Mouse (Mus musculus): ENCODE results near the gene Vsig8. TPM values are rescaled to one million over a fixed set of nuclear protein-coding genes. Genes with fewer than 3 reads are reported as not detected.

The Vsig8 gene
- polyA plus RNA-seq, 1 experiment from 2014 or later, result 0.75 TPM

DNA sequence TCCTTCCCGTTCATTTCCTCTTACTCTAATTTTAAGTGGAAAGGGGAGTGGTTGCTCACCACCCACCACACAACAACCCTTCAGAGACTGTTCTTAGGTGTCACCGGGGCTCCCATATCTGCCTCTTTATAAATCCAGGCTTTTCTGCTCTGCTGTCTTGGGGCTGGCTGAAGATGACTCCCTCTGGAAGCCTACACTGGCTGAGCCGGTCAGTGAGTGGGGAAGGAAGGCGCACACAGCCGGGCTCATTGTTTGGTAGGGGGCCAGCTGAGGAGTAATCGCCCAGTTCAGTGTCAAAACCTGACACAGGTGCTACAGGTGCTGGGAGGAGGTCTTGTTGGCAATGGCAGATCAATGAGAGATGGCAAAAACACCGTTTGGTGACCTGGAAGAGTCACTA, 29.8 kb upstream of the Vsig8 start:
- DNase-seq (ENCODE audit: low spot score) (no peak), ATAC-seq (ENCODE audit: low FRiP score) (no peak)
- Histone ChIP-seq H3K27ac (no peak overlapping the region), H3K9me3 (ENCODE audit: control insufficient read depth, low read length) (no peaks in the 10 kb centered on the region), H3K4me2 (replicated peaks) (no peak overlapping the region), H3K9ac (no peak overlapping the region), H3K4me1 (replicated peaks; ENCODE audit: control insufficient read depth, insufficient read depth, low read length) (peaks cover 16% of the 10 kb centered on the region; the same call in 1 of the 2 replicates), H3K4me3 (replicated peaks; ENCODE audit: low read length) (no peak overlapping the region), H3K36me3 (replicated peaks; ENCODE audit: control insufficient read depth, insufficient read depth) (no peaks in the 10 kb centered on the region), H3K27me3 (ENCODE audit: control insufficient read depth, insufficient read depth, low read length) (no peaks in the 10 kb centered on the region; the same call in 1 of the 2 replicates)
- WGBS, result 77% methylated on average over 7 of the region's 7 CpGs

DNA sequence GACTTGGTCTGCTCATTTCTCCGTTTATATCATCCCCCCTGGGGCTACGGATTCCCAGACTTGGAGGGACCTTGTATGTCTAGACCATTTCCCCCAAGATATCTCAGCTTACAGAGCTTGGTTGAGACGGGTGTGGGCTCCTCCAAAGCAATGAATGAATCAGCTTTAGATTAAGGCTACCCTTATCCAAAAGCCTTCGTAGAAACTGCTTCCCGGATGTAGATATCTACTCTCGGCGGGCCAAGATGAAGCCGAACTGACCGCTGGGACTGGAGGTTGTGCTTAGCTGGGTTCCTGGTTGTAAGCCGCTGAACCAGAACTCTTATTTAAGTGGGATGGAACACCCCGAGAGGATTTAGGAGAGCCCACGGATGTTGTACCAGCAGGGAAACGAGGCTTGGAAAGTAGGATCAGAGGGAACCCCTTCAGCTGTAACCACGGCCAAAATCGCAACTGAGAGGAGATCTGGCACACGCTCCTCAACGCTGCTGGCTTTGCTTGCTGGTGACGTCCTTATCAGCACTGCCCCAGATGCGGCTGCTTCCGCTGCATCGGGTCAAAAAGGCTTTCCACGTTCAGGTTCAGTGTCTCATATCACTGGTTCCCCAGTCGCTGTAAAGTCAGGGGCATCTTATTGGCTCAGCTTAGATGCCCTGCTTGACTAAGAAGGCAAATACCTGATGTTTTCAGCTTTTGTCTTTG, 29.2 kb upstream of the Vsig8 start:
- Histone ChIP-seq H3K4me2 (replicated peaks) (no peak overlapping the region), H3K9ac (no peak overlapping the region), H3K27me3 (ENCODE audit: control insufficient read depth, insufficient read depth, low read length) (no peaks in the 10 kb centered on the region; the same call in 1 of the 2 replicates), H3K4me3 (replicated peaks; ENCODE audit: low read length) (no peak overlapping the region), H3K4me1 (replicated peaks; ENCODE audit: control insufficient read depth, insufficient read depth, low read length) (0 out of 2 replicates have a peak, but pooled peaks cover 10% of the 10 kb centered on the region), H3K9me3 (ENCODE audit: control insufficient read depth, low read length) (no peaks in the 10 kb centered on the region), H3K36me3 (replicated peaks; ENCODE audit: control insufficient read depth, insufficient read depth) (no peaks in the 10 kb centered on the region), H3K27ac (no peak overlapping the region)
- DNase-seq (ENCODE audit: low spot score) (no peak), ATAC-seq (ENCODE audit: low FRiP score) (no peak)
- WGBS, result 80% methylated on average over 23 of the region's 23 CpGs

DNA sequence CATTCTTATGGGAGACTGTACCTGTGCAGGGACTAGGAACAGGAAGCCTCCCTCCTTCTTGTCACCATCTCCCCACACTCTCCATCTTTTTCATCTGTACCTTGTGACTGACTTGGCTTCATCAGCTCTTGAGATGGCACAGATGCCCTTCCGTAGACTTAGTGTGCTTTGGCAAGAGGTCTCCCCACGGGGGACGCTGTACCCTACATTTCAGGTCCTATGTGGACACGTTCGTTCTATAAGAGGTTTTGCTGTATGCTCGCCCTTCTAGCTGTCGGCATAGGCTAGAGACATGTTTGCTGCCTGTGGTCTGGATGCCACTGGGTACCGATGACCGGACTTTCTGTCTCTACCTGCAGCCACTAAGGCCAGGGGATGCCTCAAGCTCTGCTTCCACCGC, 28.3 kb upstream of the Vsig8 start:
- H3K4me2 ChIP-seq (replicated peaks), result no peak overlapping the region
- H3K27me3 ChIP-seq (ENCODE audit: control insufficient read depth, insufficient read depth, low read length), result no peaks in the 10 kb centered on the region; the same call in 1 of the 2 replicates
- no peak for ATAC-seq (ENCODE audit: low FRiP score)
- 96% methylated on average over 10 of the region's 10 CpGs for WGBS
- H3K9ac ChIP-seq, result no peak overlapping the region
- no peak overlapping the region for H3K27ac ChIP-seq
- H3K36me3 ChIP-seq (replicated peaks; ENCODE audit: control insufficient read depth, insufficient read depth), result no peaks in the 10 kb centered on the region
- H3K4me1 ChIP-seq (replicated peaks; ENCODE audit: control insufficient read depth, insufficient read depth, low read length), result 0 out of 2 replicates have a peak, but pooled peaks cover 16% of the 10 kb centered on the region
- no peak overlapping the region for H3K4me3 ChIP-seq (replicated peaks; ENCODE audit: low read length)
- no peak for DNase-seq (ENCODE audit: low spot score)
- no peaks in the 10 kb centered on the region for H3K9me3 ChIP-seq (ENCODE audit: control insufficient read depth, low read length)

DNA sequence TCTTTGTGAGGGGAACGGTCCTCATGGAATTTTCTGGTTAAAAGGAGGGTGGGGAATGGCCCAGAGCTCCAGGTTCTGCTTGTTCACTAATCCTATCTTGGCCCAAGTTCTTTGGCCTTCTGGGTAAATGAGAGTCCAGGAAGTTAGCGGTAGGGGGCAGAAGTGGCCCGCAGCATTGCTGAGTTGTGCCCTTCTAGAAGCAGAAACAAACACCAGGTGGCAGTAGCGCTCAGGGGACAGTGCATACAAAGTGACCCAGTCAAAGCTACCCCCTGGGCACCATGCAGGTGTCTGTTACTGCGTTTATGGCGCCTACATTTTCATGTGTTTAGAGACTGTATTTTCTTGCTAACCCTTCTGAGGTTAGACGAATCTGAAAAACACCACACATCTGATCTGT, 27.0 kb upstream of the Vsig8 start:
- WGBS, result 7% methylated on average over 7 of the region's 7 CpGs
- 0 out of 2 replicates have a peak, but pooled peaks cover 16% of the 10 kb centered on the region for H3K4me1 ChIP-seq (replicated peaks; ENCODE audit: control insufficient read depth, insufficient read depth, low read length)
- no peak overlapping the region for H3K4me3 ChIP-seq (replicated peaks; ENCODE audit: low read length)
- no peak overlapping the region for H3K4me2 ChIP-seq (replicated peaks)
- peak; percentile 72; the same call in 1 of the 2 replicates for ATAC-seq (ENCODE audit: low FRiP score)
- H3K9ac ChIP-seq, result no peak overlapping the region
- no peak overlapping the region for H3K27ac ChIP-seq
- DNase-seq (ENCODE audit: low spot score), result peak; percentile 85
- no peaks in the 10 kb centered on the region; the same call in 1 of the 2 replicates for H3K27me3 ChIP-seq (ENCODE audit: control insufficient read depth, insufficient read depth, low read length)
- no peaks in the 10 kb centered on the region for H3K9me3 ChIP-seq (ENCODE audit: control insufficient read depth, low read length)
- no peaks in the 10 kb centered on the region for H3K36me3 ChIP-seq (replicated peaks; ENCODE audit: control insufficient read depth, insufficient read depth)

DNA sequence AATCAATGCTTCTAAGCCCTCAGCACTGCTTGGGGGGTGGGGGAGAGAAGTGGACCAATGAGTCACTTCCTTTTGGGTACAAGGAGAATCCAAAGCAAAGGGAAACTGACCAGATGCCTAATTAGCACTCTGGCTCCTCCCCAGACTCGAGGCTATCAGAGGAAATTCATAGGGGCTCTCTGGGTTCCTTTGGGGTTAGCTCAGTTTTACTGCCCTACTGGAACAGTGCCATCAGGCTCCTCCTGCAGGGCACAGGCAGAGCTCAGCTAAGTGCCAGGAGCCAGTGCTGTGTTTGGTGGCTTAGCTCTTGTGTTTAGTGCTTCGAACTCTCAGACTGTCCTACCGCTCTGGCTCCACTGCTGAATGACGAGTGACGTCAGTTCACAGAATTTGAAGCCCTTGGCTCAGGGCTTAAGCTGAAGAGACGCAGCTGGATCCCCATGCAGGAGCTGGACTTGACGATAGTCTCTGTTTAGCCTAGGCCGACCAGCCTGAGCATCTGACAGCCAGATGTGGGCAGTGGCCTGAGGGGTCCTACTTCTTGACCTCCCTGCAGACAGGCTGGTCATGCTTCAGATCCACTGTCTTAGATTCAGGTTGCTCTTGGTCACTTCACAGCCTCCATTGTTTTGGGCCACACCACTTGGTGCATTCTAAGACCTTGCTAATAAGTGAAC, 25.1 kb upstream of the Vsig8 start:
- ATAC-seq (ENCODE audit: low FRiP score) (no peak), DNase-seq (ENCODE audit: low spot score) (no peak)
- WGBS, result 44% methylated on average over 8 of the region's 8 CpGs
- no peaks in the 10 kb centered on the region; the same call in 1 of the 2 replicates for H3K27me3 ChIP-seq (ENCODE audit: control insufficient read depth, insufficient read depth, low read length)
- no peak overlapping the region for H3K9ac ChIP-seq
- H3K4me1 ChIP-seq (replicated peaks; ENCODE audit: control insufficient read depth, insufficient read depth, low read length), result 0 out of 2 replicates have a peak, but pooled peaks cover 6% of the 10 kb centered on the region
- no peak overlapping the region for H3K27ac ChIP-seq
- H3K4me2 ChIP-seq (replicated peaks), result no peak overlapping the region
- H3K9me3 ChIP-seq (ENCODE audit: control insufficient read depth, low read length), result no peaks in the 10 kb centered on the region
- H3K36me3 ChIP-seq (replicated peaks; ENCODE audit: control insufficient read depth, insufficient read depth), result no peaks in the 10 kb centered on the region
- no peak overlapping the region for H3K4me3 ChIP-seq (replicated peaks; ENCODE audit: low read length)

DNA sequence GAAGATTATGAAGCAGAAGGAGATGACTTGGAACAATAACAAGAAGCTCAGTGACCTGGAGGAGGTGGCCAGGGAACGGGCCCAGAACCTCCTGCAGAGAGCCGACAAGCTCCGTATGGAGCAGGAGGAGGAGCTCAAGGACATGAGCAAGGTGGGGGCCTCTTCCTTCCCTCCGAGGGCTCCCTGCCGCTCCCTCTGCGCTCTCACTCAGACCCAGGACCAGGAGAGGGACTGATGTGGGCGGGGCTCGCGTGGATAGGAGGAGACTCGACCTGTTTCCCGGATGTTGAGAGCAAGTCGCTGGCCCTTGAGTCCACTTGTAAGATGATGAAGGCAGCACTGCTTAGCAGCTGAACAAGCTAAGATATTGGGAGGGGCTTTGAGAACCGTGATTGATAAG, 23.2 kb upstream of the Vsig8 start:
- H3K9ac ChIP-seq, result peak overlapping the region; percentile 16; the same call in 1 of the 2 replicates

DNA sequence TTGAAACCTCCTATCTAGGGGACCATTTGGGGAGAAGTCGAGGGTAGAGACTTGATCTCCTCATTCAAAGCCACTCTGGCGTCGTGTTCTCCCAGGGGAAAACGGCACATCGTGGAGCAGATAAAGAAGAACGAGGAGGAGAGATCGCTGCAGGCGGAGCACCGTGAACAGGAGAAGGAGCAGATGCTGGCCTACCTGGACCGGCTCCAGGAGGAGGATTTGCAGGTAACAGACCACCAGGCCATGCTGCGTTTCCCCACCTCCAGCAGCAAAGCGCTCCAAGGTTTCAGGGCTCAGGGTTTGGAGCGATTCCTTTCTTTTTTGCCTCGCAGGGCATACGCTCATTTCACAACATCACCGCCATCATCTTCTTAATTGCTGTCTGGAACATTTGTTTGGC, 20.6 kb upstream of the Vsig8 start:
- ATAC-seq (ENCODE audit: low FRiP score), result no peak
- Histone ChIP-seq H3K4me1 (replicated peaks; ENCODE audit: control insufficient read depth, insufficient read depth, low read length) (peaks cover 12% of the 10 kb centered on the region; the same call in 1 of the 2 replicates), H3K4me3 (replicated peaks; ENCODE audit: low read length) (no peak overlapping the region), H3K4me2 (replicated peaks) (no peak overlapping the region), H3K9ac (no peak overlapping the region), H3K9me3 (ENCODE audit: control insufficient read depth, low read length) (no peaks in the 10 kb centered on the region), H3K27me3 (ENCODE audit: control insufficient read depth, insufficient read depth, low read length) (no peaks in the 10 kb centered on the region), H3K36me3 (replicated peaks; ENCODE audit: control insufficient read depth, insufficient read depth) (no peaks in the 10 kb centered on the region), H3K27ac (no peak overlapping the region)
- DNase-seq (ENCODE audit: low spot score), result no peak
- 72% methylated on average over 16 of the region's 16 CpGs for WGBS

More for the DNA sequence above, 23.2 kb upstream of the Vsig8 start:
- Histone ChIP-seq H3K27ac (no peak overlapping the region), H3K4me1 (replicated peaks; ENCODE audit: control insufficient read depth, insufficient read depth, low read length) (0 out of 2 replicates have a peak, but pooled peaks cover 6% of the 10 kb centered on the region), H3K36me3 (replicated peaks; ENCODE audit: control insufficient read depth, insufficient read depth) (no peaks in the 10 kb centered on the region), H3K4me3 (replicated peaks; ENCODE audit: low read length) (peak overlapping the region; percentile 7; the same call in 1 of the 2 replicates), H3K27me3 (ENCODE audit: control insufficient read depth, insufficient read depth, low read length) (no peaks in the 10 kb centered on the region; the same call in 1 of the 2 replicates), H3K4me2 (replicated peaks) (peak overlapping the region; percentile 35), H3K9me3 (ENCODE audit: control insufficient read depth, low read length) (no peaks in the 10 kb centered on the region)
- DNase-seq (ENCODE audit: low spot score) (no peak), ATAC-seq (ENCODE audit: low FRiP score) (peak; percentile 56; the same call in 1 of the 2 replicates)
- 3% methylated on average over 13 of the region's 13 CpGs for WGBS

DNA sequence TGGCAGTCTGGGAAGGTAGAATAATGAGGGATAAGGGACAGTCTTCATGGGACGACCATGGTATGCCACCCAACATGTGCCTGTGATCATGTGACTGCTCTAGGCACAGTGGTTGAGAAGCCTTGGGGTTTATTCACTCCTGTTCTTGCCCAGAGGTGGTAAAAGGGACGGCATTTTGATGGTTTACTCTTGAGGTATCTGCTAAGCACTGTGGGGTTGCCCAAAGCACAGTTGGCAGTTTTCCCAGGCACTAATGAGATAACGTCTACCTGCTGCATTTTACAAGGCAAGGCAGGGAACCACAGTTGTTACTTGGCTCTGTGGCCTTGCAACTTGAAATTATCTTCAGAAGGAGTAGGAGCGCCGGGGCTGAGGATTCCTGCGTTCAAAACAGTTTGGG, 15.9 kb upstream of the Vsig8 start:
- H3K36me3 ChIP-seq (replicated peaks; ENCODE audit: control insufficient read depth, insufficient read depth), result no peaks in the 10 kb centered on the region
- H3K9me3 ChIP-seq (ENCODE audit: control insufficient read depth, low read length), result no peaks in the 10 kb centered on the region
- H3K4me2 ChIP-seq (replicated peaks), result no peak overlapping the region
- H3K4me3 ChIP-seq (replicated peaks; ENCODE audit: low read length), result no peak overlapping the region
- peaks cover 10% of the 10 kb centered on the region for H3K4me1 ChIP-seq (replicated peaks; ENCODE audit: control insufficient read depth, insufficient read depth, low read length)
- 57% methylated on average over 6 of the region's 6 CpGs for WGBS
- H3K27ac ChIP-seq, result no peak overlapping the region
- ATAC-seq (ENCODE audit: low FRiP score), result 0 out of 2 replicates have a peak, but pooled peaks have one; percentile 19
- DNase-seq (ENCODE audit: low spot score), result no peak
- H3K9ac ChIP-seq, result no peak overlapping the region
- H3K27me3 ChIP-seq (ENCODE audit: control insufficient read depth, insufficient read depth, low read length), result no peaks in the 10 kb centered on the region

DNA sequence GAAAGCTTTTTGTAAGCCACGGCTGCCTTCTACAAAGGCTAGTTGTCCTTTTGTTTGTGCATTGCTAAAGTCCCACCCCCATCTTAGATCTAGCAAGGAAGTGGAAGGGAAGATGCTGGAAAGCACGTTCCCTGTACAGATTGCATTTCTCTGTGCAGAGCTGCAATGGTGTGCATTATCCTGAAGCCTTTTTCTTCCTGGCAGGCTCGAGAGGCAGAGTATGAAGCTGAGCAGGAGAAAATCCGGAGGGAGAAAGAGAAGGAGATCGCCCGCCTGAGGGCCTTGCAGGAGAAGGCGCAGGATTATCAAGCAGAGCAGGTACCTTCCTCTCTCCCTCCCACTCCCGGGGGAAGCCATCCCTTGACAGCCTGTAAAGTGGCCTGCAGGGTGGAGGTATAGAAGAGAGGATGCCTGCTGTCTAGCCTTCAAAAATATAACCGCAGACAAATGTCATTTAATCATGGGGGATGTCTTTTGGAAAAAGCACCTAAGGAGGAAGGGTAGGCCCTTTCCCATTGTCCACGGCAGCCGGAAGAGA, 15.4 kb upstream of the Vsig8 start:
- Histone ChIP-seq H3K27ac (peak overlapping the region; percentile 64), H3K4me3 (replicated peaks; ENCODE audit: low read length) (no peak overlapping the region), H3K9me3 (ENCODE audit: control insufficient read depth, low read length) (no peaks in the 10 kb centered on the region), H3K9ac (no peak overlapping the region), H3K4me2 (replicated peaks) (no peak overlapping the region), H3K27me3 (ENCODE audit: control insufficient read depth, insufficient read depth, low read length) (no peaks in the 10 kb centered on the region), H3K36me3 (replicated peaks; ENCODE audit: control insufficient read depth, insufficient read depth) (no peaks in the 10 kb centered on the region), H3K4me1 (replicated peaks; ENCODE audit: control insufficient read depth, insufficient read depth, low read length) (peaks cover 10% of the 10 kb centered on the region)
- ATAC-seq (ENCODE audit: low FRiP score) (no peak), DNase-seq (ENCODE audit: low spot score) (no peak)
- 44% methylated on average over 11 of the region's 11 CpGs for WGBS
